Mouse (Mus musculus) kidney, postnatal 0 days (tissue): Measurements from ENCODE around the gene Gm13090. TPM values are rescaled to one million over a fixed set of nuclear protein-coding genes. Genes with fewer than 3 reads are reported as not detected.

Source experiments
- ATAC-seq: fragments of 200-750 bp; cut with Nextera tagmentation; replicated peaks from 2 replicates; pipeline ENCODE4 v1.8.0; 2017; ENCODE audit warnings: low read depth, moderate number of reproducible peaks, moderate TSS enrichment, moderate library complexity; ENCODE audit not compliant: low FRiP score
- DNase-seq: peaks from one replicate; pipeline ENCODE4 v3.0.0-alpha.2; 2016; ENCODE audit warnings: low spot score
- H3K27ac ChIP-seq: fragments of 300-500 bp; sonication (generic); 2 replicates; pipeline ENCODE4 v1.5.1; 2014; ENCODE audit warnings: mild to moderate bottlenecking
- H3K27me3 ChIP-seq: fragments of 300-500 bp; sonication (generic); 2 replicates; pipeline ENCODE4 v1.6.1; 2014; ENCODE audit warnings: low read length, mixed read lengths; ENCODE audit not compliant: insufficient read depth
- H3K36me3 ChIP-seq: fragments of 300-500 bp; sonication (generic); 2 replicates; pipeline ENCODE4 v1.6.1; 2014; ENCODE audit warnings: low read length, mixed read lengths; ENCODE audit not compliant: insufficient read depth
- H3K4me1 ChIP-seq: fragments of 300-500 bp; sonication (generic); replicated peaks from 2 replicates; pipeline ENCODE4 v1.6.1; 2014; ENCODE audit warnings: antibody characterized with exemption, low read length, mixed read lengths; ENCODE audit not compliant: insufficient read depth
- H3K4me2 ChIP-seq: fragments of 300-500 bp; sonication (generic); 2 replicates; pipeline ENCODE4 v1.6.1; 2014; ENCODE audit warnings: mild to moderate bottlenecking, low read length, moderate library complexity, mixed read lengths
- H3K4me3 ChIP-seq: fragments of 300-500 bp; sonication (generic); replicated peaks from 2 replicates; pipeline ENCODE4 v1.5.1; 2014; ENCODE audit warnings: low read depth, low read length
- H3K9ac ChIP-seq: fragments of 300-500 bp; sonication (generic); 2 replicates; pipeline ENCODE4 v1.6.1; 2014; ENCODE audit warnings: low read depth, low read length
- H3K9me3 ChIP-seq: fragments of 300-500 bp; sonication (generic); replicated peaks from 2 replicates; pipeline ENCODE4 v1.6.1; 2016; ENCODE audit warnings: low read length, inconsistent platforms, mixed read lengths
- CTCF ChIP-seq: IDR thresholded peaks from 2 replicates; pipeline ENCODE4 v1.5.1; 2016; ENCODE audit warnings: antibody characterized with exemption, low read depth, mild to moderate bottlenecking, moderate library complexity
- WGBS: fragments of 180-500 bp; shearing (Covaris S2); extraction: QIAGEN DNeasy Blood & Tissue Kit; methylation state at CpG from one replicate; pipeline ENCODE4 v1.1.7; 2014; 5-methylcytosine and 5-hydroxymethylcytosine counted together
- polyA plus RNA-seq: library from polyadenylated mRNA; unstranded; fragments of >200 nt; fragmentation: Nextera tagmentation; extraction: Ambion mirVana; gene quantifications from 2 replicates; pipeline ENCODE4 v1.2.1, GENCODE M21; 2015

Gm13090 gene
- polyA plus RNA-seq, 1 experiment from 2014 or later = 0.32 TPM

- Histone ChIP-seq H3K27ac (peak overlapping the region; percentile 48), H3K4me1 (no peaks in the 10 kb centered on the region)
- ATAC-seq = no peak
These were observed 18.0 kb downstream of the Gm13090 start for GRCm38 (mm10) chr4:151107131-151108001.

GRCm38 (mm10) chr4:151108028-151108771 is 18.8 kb downstream of the Gm13090 start:
- Histone ChIP-seq H3K4me2 (peak overlapping the region; percentile 98), H3K36me3 (no peaks in the 10 kb centered on the region), H3K27ac (peak overlapping the region; percentile 48; the same call in 1 of the 2 replicates), H3K9me3 (no peaks in the 10 kb centered on the region), H3K4me1 (no peaks in the 10 kb centered on the region), H3K27me3 (peaks cover 12% of the 10 kb centered on the region; the same call in 1 of the 2 replicates), H3K9ac (peak overlapping the region; percentile 70), H3K4me3 (peak overlapping the region; percentile 61)
- DNase-seq (peak; percentile 96), ATAC-seq (peak; percentile 98)
- WGBS = under 1% methylated on average over 100 of the region's 101 CpGs
- TF ChIP-seq CTCF = no peak

More at GRCm38 (mm10) chr4:151107131-151108001, 18.0 kb downstream of the Gm13090 start:
- Histone ChIP-seq H3K27me3 (peaks cover 12% of the 10 kb centered on the region; the same call in 1 of the 2 replicates), H3K9ac (peak overlapping the region; percentile 70), H3K9me3 (no peaks in the 10 kb centered on the region), H3K4me2 (peak overlapping the region; percentile 98), H3K4me3 (peak overlapping the region; percentile 61), H3K36me3 (no peaks in the 10 kb centered on the region)
- DNase-seq = no peak
- TF ChIP-seq CTCF = no peak
- WGBS = 1% methylated on average over 57 of the region's 60 CpGs

- Histone ChIP-seq H3K27ac (no peak overlapping the region), H3K9me3 (no peaks in the 10 kb centered on the region), H3K27me3 (peaks cover 12% of the 10 kb centered on the region; the same call in 1 of the 2 replicates), H3K4me2 (peak overlapping the region; percentile 98), H3K4me3 (peak overlapping the region; percentile 61), H3K9ac (peak overlapping the region; percentile 70), H3K36me3 (no peaks in the 10 kb centered on the region), H3K4me1 (no peaks in the 10 kb centered on the region)
- TF ChIP-seq CTCF = no peak
- WGBS = 2% methylated on average over 15 of the region's 20 CpGs
- peak; percentile 40 for ATAC-seq
- DNase-seq = peak; percentile 34
These were observed 19.5 kb downstream of the Gm13090 start for GRCm38 (mm10) chr4:151108834-151109241.

GRCm38 (mm10) chr4:151111226-151111625 is 21.9 kb downstream of the Gm13090 start:
- Histone ChIP-seq H3K27me3 (peaks cover 12% of the 10 kb centered on the region; the same call in 1 of the 2 replicates), H3K4me2 (no peak overlapping the region), H3K4me3 (no peak overlapping the region), H3K9me3 (no peaks in the 10 kb centered on the region), H3K27ac (no peak overlapping the region), H3K36me3 (no peaks in the 10 kb centered on the region), H3K4me1 (no peaks in the 10 kb centered on the region), H3K9ac (no peak overlapping the region)
- no peak for ATAC-seq
- no peak for DNase-seq
- WGBS = 54% methylated on average over 8 of the region's 8 CpGs
- no peak for TF ChIP-seq CTCF

- H3K4me3 ChIP-seq = no peak overlapping the region
- DNase-seq (no peak), ATAC-seq (no peak)
- H3K27me3 ChIP-seq = peaks cover 5% of the 10 kb centered on the region; the same call in 1 of the 2 replicates
- H3K4me1 ChIP-seq = no peaks in the 10 kb centered on the region
- no peak overlapping the region for H3K4me2 ChIP-seq
- H3K27ac ChIP-seq = no peak overlapping the region
- H3K9me3 ChIP-seq = no peaks in the 10 kb centered on the region
- H3K36me3 ChIP-seq = no peaks in the 10 kb centered on the region
- 88% methylated on average over 7 of the region's 7 CpGs for WGBS
- no peak overlapping the region for H3K9ac ChIP-seq
- TF ChIP-seq CTCF = no peak
These were observed 25.2 kb downstream of the Gm13090 start for GRCm38 (mm10) chr4:151114574-151114973.

- H3K9me3 ChIP-seq = no peaks in the 10 kb centered on the region
- DNase-seq = no peak
- H3K9ac ChIP-seq = no peak overlapping the region
- 88% methylated on average over 3 of the region's 3 CpGs for WGBS
- H3K4me3 ChIP-seq = no peak overlapping the region
- no peak for TF ChIP-seq CTCF
- H3K4me1 ChIP-seq = no peaks in the 10 kb centered on the region
- no peaks in the 10 kb centered on the region for H3K36me3 ChIP-seq
- ATAC-seq = no peak
- no peak overlapping the region for H3K4me2 ChIP-seq
- H3K27me3 ChIP-seq = no peaks in the 10 kb centered on the region
- H3K27ac ChIP-seq = no peak overlapping the region
These were observed 29.5 kb downstream of the Gm13090 start for GRCm38 (mm10) chr4:151118883-151119282.
